Mouse (Mus musculus): ENCODE measurements around the gene Ifitm1. TPM values are rescaled to one million over a fixed set of nuclear protein-coding genes. Genes with fewer than 3 reads are reported as not detected.

Gene Ifitm1
- polyA plus RNA-seq, 1 experiment from 2014 or later: 209 TPM

GRCm38 (mm10) chr7:140951051-140951450 lies 16.0 kb upstream of the Ifitm1 start:
- H3K27me3 ChIP-seq (replicated peaks): no peaks in the 10 kb centered on the region
- H3K9ac ChIP-seq: no peak overlapping the region
- no peak for ATAC-seq (ENCODE audit: insufficient read depth, low FRiP score, low read depth)
- peak overlapping the region; percentile 61 for H3K27ac ChIP-seq
- H3K9me3 ChIP-seq: no peaks in the 10 kb centered on the region
- WGBS: 26% methylated on average over 8 of the region's 8 CpGs
- H3K4me2 ChIP-seq: peak overlapping the region; percentile 13; the same call in 1 of the 2 replicates
- peaks cover 40% of the 10 kb centered on the region for H3K4me1 ChIP-seq
- 0 out of 2 replicates have a peak overlapping the region, but pooled peaks have one; percentile 3 for H3K4me3 ChIP-seq (replicated peaks)
- H3K36me3 ChIP-seq: peaks cover 25% of the 10 kb centered on the region

GRCm38 (mm10) chr7:140951765-140952164 lies 15.3 kb upstream of the Ifitm1 start:
- ATAC-seq (ENCODE audit: insufficient read depth, low FRiP score, low read depth): no peak
- Histone ChIP-seq H3K9ac (no peak overlapping the region), H3K36me3 (peaks cover 20% of the 10 kb centered on the region), H3K27ac (peak overlapping the region; percentile 61; the same call in 1 of the 2 replicates), H3K27me3 (replicated peaks) (no peaks in the 10 kb centered on the region), H3K4me1 (peaks cover 47% of the 10 kb centered on the region), H3K4me2 (no peak overlapping the region), H3K9me3 (no peaks in the 10 kb centered on the region), H3K4me3 (replicated peaks) (no peak overlapping the region)
- WGBS: 65% methylated on average over 6 of the region's 6 CpGs

GRCm38 (mm10) chr7:140952441-140952840 lies 14.6 kb upstream of the Ifitm1 start:
- Histone ChIP-seq H3K9ac (no peak overlapping the region), H3K4me1 (peaks cover 52% of the 10 kb centered on the region), H3K4me3 (replicated peaks) (no peak overlapping the region), H3K9me3 (no peaks in the 10 kb centered on the region), H3K27me3 (replicated peaks) (no peaks in the 10 kb centered on the region), H3K36me3 (peaks cover 17% of the 10 kb centered on the region), H3K4me2 (no peak overlapping the region), H3K27ac (no peak overlapping the region)
- 62% methylated on average over 7 of the region's 7 CpGs for WGBS
- no peak for ATAC-seq (ENCODE audit: insufficient read depth, low FRiP score, low read depth)

GRCm38 (mm10) chr7:140953133-140953532 lies 13.9 kb upstream of the Ifitm1 start:
- WGBS: 69% methylated on average over 11 of the region's 11 CpGs
- ATAC-seq (ENCODE audit: insufficient read depth, low FRiP score, low read depth): no peak
- Histone ChIP-seq H3K9ac (no peak overlapping the region), H3K36me3 (peaks cover 17% of the 10 kb centered on the region), H3K4me3 (replicated peaks) (no peak overlapping the region), H3K4me2 (peak overlapping the region; percentile 73), H3K4me1 (peaks cover 52% of the 10 kb centered on the region), H3K27ac (no peak overlapping the region; the same call in 1 of the 2 replicates), H3K9me3 (no peaks in the 10 kb centered on the region), H3K27me3 (replicated peaks) (no peaks in the 10 kb centered on the region)

- peak overlapping the region; percentile 67 for H3K9ac ChIP-seq
- H3K27ac ChIP-seq: peak overlapping the region; percentile 97
- no peaks in the 10 kb centered on the region for H3K9me3 ChIP-seq
- peaks cover 10% of the 10 kb centered on the region for H3K36me3 ChIP-seq
- WGBS: 36% methylated on average over 15 of the region's 15 CpGs
- no peaks in the 10 kb centered on the region for H3K27me3 ChIP-seq (replicated peaks)
- H3K4me1 ChIP-seq: peaks cover 52% of the 10 kb centered on the region
- H3K4me2 ChIP-seq: peak overlapping the region; percentile 73
- H3K4me3 ChIP-seq (replicated peaks): peak overlapping the region; percentile 65
- no peak for ATAC-seq (ENCODE audit: insufficient read depth, low FRiP score, low read depth)
These were observed 13.0 kb upstream of the Ifitm1 start for GRCm38 (mm10) chr7:140953800-140954732.

GRCm38 (mm10) chr7:140954733-140955071 lies 12.3 kb upstream of the Ifitm1 start:
- Histone ChIP-seq H3K9me3 (no peaks in the 10 kb centered on the region), H3K4me3 (replicated peaks) (peak overlapping the region; percentile 65), H3K4me1 (peaks cover 52% of the 10 kb centered on the region), H3K4me2 (peak overlapping the region; percentile 73), H3K36me3 (peaks cover 6% of the 10 kb centered on the region; the same call in 1 of the 2 replicates), H3K9ac (peak overlapping the region; percentile 67), H3K27ac (peak overlapping the region; percentile 97), H3K27me3 (replicated peaks) (no peaks in the 10 kb centered on the region)
- 3% methylated on average over 9 of the region's 9 CpGs for whole genome bisulfite sequencing
- ATAC-seq (ENCODE audit: insufficient read depth, low FRiP score, low read depth): no peak

GRCm38 (mm10) chr7:140955342-140955741 lies 11.7 kb upstream of the Ifitm1 start:
- ATAC-seq (ENCODE audit: insufficient read depth, low FRiP score, low read depth): peak; percentile 17; the same call in 1 of the 2 replicates
- H3K4me3 ChIP-seq (replicated peaks): peak overlapping the region; percentile 65
- H3K4me2 ChIP-seq: peak overlapping the region; percentile 73
- H3K4me1 ChIP-seq: peaks cover 51% of the 10 kb centered on the region
- H3K27me3 ChIP-seq (replicated peaks): no peaks in the 10 kb centered on the region
- H3K27ac ChIP-seq: peak overlapping the region; percentile 97
- H3K9ac ChIP-seq: peak overlapping the region; percentile 67
- peaks cover 6% of the 10 kb centered on the region; the same call in 1 of the 2 replicates for H3K36me3 ChIP-seq
- H3K9me3 ChIP-seq: no peaks in the 10 kb centered on the region
- 8% methylated on average over 17 of the region's 17 CpGs for WGBS

- Histone ChIP-seq H3K27me3 (replicated peaks) (no peaks in the 10 kb centered on the region), H3K9me3 (no peaks in the 10 kb centered on the region), H3K4me1 (peaks cover 45% of the 10 kb centered on the region), H3K4me2 (peak within 1 kb of the TSS; percentile 73), H3K36me3 (peaks cover 6% of the 10 kb centered on the region; the same call in 1 of the 2 replicates), H3K4me3 (replicated peaks) (peak within 1 kb of the TSS; percentile 65), H3K27ac (peak within 1 kb of the TSS; percentile 97), H3K9ac (peak within 1 kb of the TSS; percentile 67)
- 2% methylated on average over 11 of the region's 11 CpGs for WGBS
- ATAC-seq (ENCODE audit: insufficient read depth, low FRiP score, low read depth): peak; percentile 90
These were observed 11.1 kb upstream of the Ifitm1 start, which contains the start of the genes Gm45717 and Ifitm2 for GRCm38 (mm10) chr7:140955758-140956555. Gene Gm45717 (minus strand): TSS chr7:140955937. Gene Ifitm2 (minus strand): TSS chr7:140955987.

- Histone ChIP-seq H3K9ac (no peak overlapping the region), H3K27me3 (replicated peaks) (no peaks in the 10 kb centered on the region), H3K4me1 (peaks cover 39% of the 10 kb centered on the region), H3K4me3 (replicated peaks) (peak overlapping the region; percentile 65; the same call in 1 of the 2 replicates), H3K9me3 (no peaks in the 10 kb centered on the region), H3K36me3 (peaks cover 6% of the 10 kb centered on the region; the same call in 1 of the 2 replicates), H3K4me2 (peak overlapping the region; percentile 73), H3K27ac (peak overlapping the region; percentile 97)
- peak; percentile 1; the same call in 1 of the 2 replicates for ATAC-seq (ENCODE audit: insufficient read depth, low FRiP score, low read depth)
- WGBS: 28% methylated on average over 6 of the region's 6 CpGs
These were observed 10.5 kb upstream of the Ifitm1 start for GRCm38 (mm10) chr7:140956556-140956869.

- no peak overlapping the region for H3K4me2 ChIP-seq
- H3K4me3 ChIP-seq (replicated peaks): no peak overlapping the region
- H3K4me1 ChIP-seq: peaks cover 16% of the 10 kb centered on the region
- no peaks in the 10 kb centered on the region for H3K27me3 ChIP-seq (replicated peaks)
- no peaks in the 10 kb centered on the region for H3K9me3 ChIP-seq
- no peaks in the 10 kb centered on the region for H3K36me3 ChIP-seq
- no peak overlapping the region for H3K27ac ChIP-seq
- no peak overlapping the region for H3K9ac ChIP-seq
- ATAC-seq (ENCODE audit: insufficient read depth, low FRiP score, low read depth): no peak
- WGBS: 13% methylated on average over 9 of the region's 9 CpGs
These were observed 7.7 kb upstream of the Ifitm1 start for GRCm38 (mm10) chr7:140959181-140959901.

GRCm38 (mm10) chr7:140960026-140960425 lies 7.0 kb upstream of the Ifitm1 start:
- Histone ChIP-seq H3K9me3 (no peaks in the 10 kb centered on the region), H3K4me1 (peaks cover 13% of the 10 kb centered on the region), H3K27me3 (replicated peaks) (no peaks in the 10 kb centered on the region), H3K4me3 (replicated peaks) (no peak overlapping the region), H3K27ac (no peak overlapping the region), H3K9ac (no peak overlapping the region), H3K36me3 (no peaks in the 10 kb centered on the region), H3K4me2 (no peak overlapping the region)
- ATAC-seq (ENCODE audit: insufficient read depth, low FRiP score, low read depth): no peak
- 81% methylated on average over 5 of the region's 5 CpGs for WGBS
